In genomic region chr10:127412101-127412500, GRCm38 (mm10) we compare ENCODE assay signal across 20 mouse cellular contexts. TPM values are rescaled to one million over a fixed set of nuclear protein-coding genes. Genes with fewer than 3 reads are reported as not detected.
DNase-seq lines count a peak whose midpoint lies in the region; ATAC-seq and TF ChIP-seq lines count a peak whose summit lies in the region.
"Had no signal": no experiment of that assay in that cellular context is flagged by ENCODE, and none has a peak within 500 bp of the region (broad histone marks: within the 10 kb centered on the region; RNA-seq: fewer than 3 reads in every experiment).

No protein-coding gene starts in this region.

- TF ChIP-seq CTCF in liver, postnatal 0 days (IDR thresholded peaks at IDR 0.05; ENCODE audit: low read depth) = no peak

- H3K9me3 ChIP-seq in heart, embryonic 11.5 days (replicated peaks; ENCODE audit: control insufficient read depth, low read length) = no peaks in the 10 kb centered on the region
- H3K9me3 ChIP-seq in hindbrain, embryonic 13.5 days = no peaks in the 10 kb centered on the region
- no peaks in the 10 kb centered on the region for H3K9me3 ChIP-seq in hindbrain, embryonic 11.5 days (ENCODE audit: control insufficient read depth, low read length)
- H3K9me3 ChIP-seq in liver, postnatal 0 days (ENCODE audit: low read length) = no peaks in the 10 kb centered on the region
- H3K9me3 ChIP-seq in liver, embryonic 11.5 days (ENCODE audit: control insufficient read depth, low read length) = no peaks in the 10 kb centered on the region
- H3K9me3 ChIP-seq in stomach, embryonic 16.5 days (replicated peaks; ENCODE audit: control insufficient read depth, low read length) = no peaks in the 10 kb centered on the region
- H3K9me3 ChIP-seq: embryonic facial prominence, embryonic 10.5 days; forebrain, embryonic 13.5 days; midbrain, embryonic 10.5 days had no signal

- H3K27ac ChIP-seq in heart, embryonic 11.5 days (ENCODE audit: low read depth, low read length) = peak overlapping the region; percentile 50; the same call in 1 of the 2 replicates
- H3K27ac ChIP-seq in hindbrain, embryonic 13.5 days = peak overlapping the region; percentile 20; the same call in 1 of the 2 replicates
- no peak overlapping the region for H3K27ac ChIP-seq in hindbrain, embryonic 11.5 days (ENCODE audit: low read depth, low read length)
- H3K27ac ChIP-seq in liver, postnatal 0 days (ENCODE audit: low read depth) = peak overlapping the region; percentile 30; the same call in 1 of the 2 replicates
- H3K27ac ChIP-seq in liver, embryonic 11.5 days (ENCODE audit: low read depth, low read length) = no peak overlapping the region
- H3K27ac ChIP-seq in stomach, embryonic 16.5 days (ENCODE audit: low read length) = peak overlapping the region; percentile 33; the same call in 1 of the 2 replicates
- H3K27ac ChIP-seq: embryonic facial prominence, embryonic 10.5 days; forebrain, embryonic 13.5 days; midbrain, embryonic 10.5 days had no signal

- peaks cover 15% of the 10 kb centered on the region for H3K4me1 ChIP-seq in heart, embryonic 11.5 days (ENCODE audit: control insufficient read depth, insufficient read depth, low read length)
- peaks cover 14% of the 10 kb centered on the region for H3K4me1 ChIP-seq in hindbrain, embryonic 13.5 days (replicated peaks)
- no peaks in the 10 kb centered on the region for H3K4me1 ChIP-seq in hindbrain, embryonic 11.5 days (replicated peaks; ENCODE audit: control insufficient read depth, insufficient read depth, low read length)
- peaks cover 21% of the 10 kb centered on the region for H3K4me1 ChIP-seq in liver, postnatal 0 days (ENCODE audit: insufficient read depth)
- H3K4me1 ChIP-seq in liver, embryonic 11.5 days (replicated peaks; ENCODE audit: control insufficient read depth, insufficient read depth, low read length) = peaks cover 5% of the 10 kb centered on the region
- H3K4me1 ChIP-seq in stomach, embryonic 16.5 days (ENCODE audit: control insufficient read depth, insufficient read depth, low read length) = peaks cover 14% of the 10 kb centered on the region

- DNase-seq in heart, adult 18-20 months = no peak
- DNase-seq in hindbrain, embryonic 11.5 days (ENCODE audit: low spot score) = no peak
- DNase-seq in liver, postnatal 0 days = no peak
- no peak for DNase-seq in liver, embryonic 11.5 days (ENCODE audit: low spot score)
- DNase-seq: adrenal gland, postnatal 14 days; B cell, adult 2 months; cerebellum, adult 18-20 months; layer of hippocampus, adult 9-11 months; lung, adult 18-20 months; lung, postnatal 4 days; thymus, adult 18-20 months had no signal

- WGBS in heart, embryonic 11.5 days (ENCODE audit: insufficient replicate concordance) = 41% methylated on average over 5 of the region's 5 CpGs
- 28% methylated on average over 5 of the region's 5 CpGs for WGBS in hindbrain, embryonic 13.5 days
- 22% methylated on average over 5 of the region's 5 CpGs for WGBS in hindbrain, embryonic 11.5 days
- 53% methylated on average over 5 of the region's 5 CpGs for WGBS in liver, postnatal 0 days (ENCODE audit: insufficient replicate concordance)
- 58% methylated on average over 5 of the region's 5 CpGs for WGBS in liver, embryonic 11.5 days
- 42% methylated on average over 5 of the region's 5 CpGs for WGBS in stomach, embryonic 16.5 days

- ATAC-seq in heart, embryonic 11.5 days (replicated peaks; ENCODE audit: insufficient number of reproducible peaks, low FRiP score, low TSS enrichment) = no peak
- ATAC-seq in hindbrain, embryonic 13.5 days (ENCODE audit: low FRiP score) = no peak
- no peak for ATAC-seq in hindbrain, embryonic 11.5 days (ENCODE audit: low FRiP score)
- ATAC-seq in liver, postnatal 0 days = no peak
- ATAC-seq in liver, embryonic 11.5 days (replicated peaks; ENCODE audit: low FRiP score) = no peak
- no peak for ATAC-seq in stomach, embryonic 16.5 days (ENCODE audit: insufficient read depth, low FRiP score)
- ATAC-seq: forebrain, embryonic 13.5 days; inflammation-experienced regulatory T-cells, adult 6 months had no signal

- H3K9ac ChIP-seq in heart, embryonic 11.5 days (ENCODE audit: low read depth, low read length) = 0 out of 2 replicates have a peak overlapping the region, but pooled peaks have one; percentile 34
- no peak overlapping the region for H3K9ac ChIP-seq in hindbrain, embryonic 13.5 days
- no peak overlapping the region for H3K9ac ChIP-seq in hindbrain, embryonic 11.5 days (ENCODE audit: low read depth, low read length)
- H3K9ac ChIP-seq in liver, postnatal 0 days (replicated peaks) = no peak overlapping the region
- no peak overlapping the region for H3K9ac ChIP-seq in liver, embryonic 11.5 days (ENCODE audit: low read depth, low read length)
- H3K9ac ChIP-seq in stomach, embryonic 16.5 days (ENCODE audit: low read length) = 0 out of 2 replicates have a peak overlapping the region, but pooled peaks have one; percentile 6
- H3K9ac ChIP-seq: forebrain, embryonic 13.5 days had no signal

- H3K27me3 ChIP-seq in heart, embryonic 11.5 days (ENCODE audit: control insufficient read depth, insufficient read depth, low read length) = no peaks in the 10 kb centered on the region
- no peaks in the 10 kb centered on the region for H3K27me3 ChIP-seq in hindbrain, embryonic 13.5 days
- no peaks in the 10 kb centered on the region for H3K27me3 ChIP-seq in hindbrain, embryonic 11.5 days (ENCODE audit: control insufficient read depth, insufficient read depth, low read length)
- no peaks in the 10 kb centered on the region for H3K27me3 ChIP-seq in liver, postnatal 0 days (ENCODE audit: insufficient read depth, low read length)
- no peaks in the 10 kb centered on the region for H3K27me3 ChIP-seq in liver, embryonic 11.5 days (replicated peaks; ENCODE audit: control insufficient read depth, insufficient read depth, low read length)
- no peaks in the 10 kb centered on the region for H3K27me3 ChIP-seq in stomach, embryonic 16.5 days (ENCODE audit: control insufficient read depth, insufficient read depth, low read length)
- H3K27me3 ChIP-seq: forebrain, embryonic 13.5 days had no signal

- no peak for TF ChIP-seq EP300 in liver, postnatal 0 days (IDR thresholded peaks at IDR 0.05; ENCODE audit: low read depth)

- no peak overlapping the region for H3K4me3 ChIP-seq in heart, embryonic 11.5 days (ENCODE audit: low read depth, low read length)
- H3K4me3 ChIP-seq in hindbrain, embryonic 13.5 days = no peak overlapping the region
- no peak overlapping the region for H3K4me3 ChIP-seq in hindbrain, embryonic 11.5 days (ENCODE audit: low read depth, low read length)
- no peak overlapping the region for H3K4me3 ChIP-seq in liver, postnatal 0 days (ENCODE audit: low read depth, low read length)
- no peak overlapping the region for H3K4me3 ChIP-seq in liver, embryonic 11.5 days (ENCODE audit: low read depth, low read length)
- H3K4me3 ChIP-seq in stomach, embryonic 16.5 days (replicated peaks; ENCODE audit: low read length) = no peak overlapping the region
- H3K4me3 ChIP-seq: embryonic facial prominence, embryonic 10.5 days; forebrain, embryonic 13.5 days; midbrain, embryonic 10.5 days; myocyte had no signal

- H3K4me2 ChIP-seq in heart, embryonic 11.5 days = 0 out of 2 replicates have a peak overlapping the region, but pooled peaks have one; percentile 4
- no peak overlapping the region for H3K4me2 ChIP-seq in hindbrain, embryonic 13.5 days
- no peak overlapping the region for H3K4me2 ChIP-seq in hindbrain, embryonic 11.5 days (replicated peaks; ENCODE audit: low read depth, low read length)
- no peak overlapping the region for H3K4me2 ChIP-seq in liver, postnatal 0 days (ENCODE audit: low read depth, low read length)
- H3K4me2 ChIP-seq in liver, embryonic 11.5 days = no peak overlapping the region
- H3K4me2 ChIP-seq in stomach, embryonic 16.5 days (ENCODE audit: low read depth, low read length) = no peak overlapping the region
- H3K4me2 ChIP-seq: forebrain, embryonic 13.5 days had no signal

- H3K36me3 ChIP-seq in heart, embryonic 11.5 days (ENCODE audit: control insufficient read depth, insufficient read depth, low read length) = peaks cover 3% of the 10 kb centered on the region; the same call in 1 of the 2 replicates
- H3K36me3 ChIP-seq in hindbrain, embryonic 13.5 days = no peaks in the 10 kb centered on the region; the same call in 1 of the 2 replicates
- H3K36me3 ChIP-seq in hindbrain, embryonic 11.5 days (ENCODE audit: control insufficient read depth, insufficient read depth, low read length) = no peaks in the 10 kb centered on the region
- H3K36me3 ChIP-seq in liver, postnatal 0 days (replicated peaks; ENCODE audit: insufficient read depth, low read length) = peaks cover 3% of the 10 kb centered on the region; the same call in 1 of the 2 replicates
- H3K36me3 ChIP-seq in liver, embryonic 11.5 days (ENCODE audit: control insufficient read depth, insufficient read depth, low read length) = no peaks in the 10 kb centered on the region; the same call in 1 of the 2 replicates
- H3K36me3 ChIP-seq in stomach, embryonic 16.5 days (ENCODE audit: control insufficient read depth, insufficient read depth, low read length) = no peaks in the 10 kb centered on the region

RNA-seq across cellular contexts. Expression of gene R3hdm2, which starts 32.0 kb away (rescaled TPM):
- 27.7 and 30.3 TPM in 2 replicates for polyA plus RNA-seq in heart, embryonic 11.5 days (2014; fragmentation: Nextera tagmentation; extraction: Ambion mirVana)
- total RNA-seq in heart, adult 18-20 months (2021) = 100 to 1,000 TPM; 146 to 169 TPM
- polyA plus RNA-seq in hindbrain, embryonic 13.5 days (2015; fragmentation: Nextera tagmentation; extraction: Ambion mirVana) = 36.4 and 39.9 TPM in 2 replicates
- 26.2 and 33.0 TPM in 2 replicates for polyA plus RNA-seq in hindbrain, embryonic 11.5 days (2014; fragmentation: Nextera tagmentation; extraction: Ambion mirVana)
- 16.6 and 17.3 TPM in 2 replicates for polyA plus RNA-seq in liver, postnatal 0 days (2015; fragmentation: Nextera tagmentation; extraction: Ambion mirVana)
- polyA plus RNA-seq in liver, embryonic 11.5 days (2014; fragmentation: Nextera tagmentation; extraction: Ambion mirVana) = 25.4 and 33.8 TPM in 2 replicates
- polyA plus RNA-seq in stomach, embryonic 16.5 days (2015; fragmentation: Nextera tagmentation; extraction: Ambion mirVana) = 19.3 and 22.5 TPM in 2 replicates

RNA-seq across cellular contexts. Expression of gene Inhbc, which starts 41.9 kb away (rescaled TPM):
- 0.19 TPM in 1 of 2 replicates, not detected in the other for polyA plus RNA-seq in heart, embryonic 11.5 days (2014; fragmentation: Nextera tagmentation; extraction: Ambion mirVana)
- total RNA-seq in heart, adult 18-20 months (2021) = not detected
- polyA plus RNA-seq in hindbrain, embryonic 13.5 days (2015; fragmentation: Nextera tagmentation; extraction: Ambion mirVana) = 0.09 TPM in 1 of 2 replicates, not detected in the other
- polyA plus RNA-seq in hindbrain, embryonic 11.5 days (2014; fragmentation: Nextera tagmentation; extraction: Ambion mirVana) = not detected in 2 replicates
- 21.0 and 27.2 TPM in 2 replicates for polyA plus RNA-seq in liver, postnatal 0 days (2015; fragmentation: Nextera tagmentation; extraction: Ambion mirVana)
- 1.1 and 1.4 TPM in 2 replicates for polyA plus RNA-seq in liver, embryonic 11.5 days (2014; fragmentation: Nextera tagmentation; extraction: Ambion mirVana)
- polyA plus RNA-seq in stomach, embryonic 16.5 days (2015; fragmentation: Nextera tagmentation; extraction: Ambion mirVana) = 0.15 and 0.27 TPM in 2 replicates
- total RNA-seq: left cerebral cortex, adult 8-10 months had no signal
- polyA plus RNA-seq: forebrain, embryonic 13.5 days; inflammation-experienced regulatory T-cells, adult 6 months; midbrain, embryonic 10.5 days; myocyte had no signal

RNA-seq across cellular contexts. Expression of gene Inhbe, which starts 57.9 kb away (rescaled TPM):
- polyA plus RNA-seq in heart, embryonic 11.5 days (2014; fragmentation: Nextera tagmentation; extraction: Ambion mirVana) = 0.06 TPM in 1 of 2 replicates, not detected in the other
- not detected for total RNA-seq in heart, adult 18-20 months (2021)
- polyA plus RNA-seq in hindbrain, embryonic 13.5 days (2015; fragmentation: Nextera tagmentation; extraction: Ambion mirVana) = not detected in 2 replicates
- 0.05 TPM in 1 of 2 replicates, not detected in the other for polyA plus RNA-seq in hindbrain, embryonic 11.5 days (2014; fragmentation: Nextera tagmentation; extraction: Ambion mirVana)
- polyA plus RNA-seq in liver, postnatal 0 days (2015; fragmentation: Nextera tagmentation; extraction: Ambion mirVana) = 18.4 and 29.0 TPM in 2 replicates
- 0.04 and 0.09 TPM in 2 replicates for polyA plus RNA-seq in liver, embryonic 11.5 days (2014; fragmentation: Nextera tagmentation; extraction: Ambion mirVana)
- polyA plus RNA-seq in stomach, embryonic 16.5 days (2015; fragmentation: Nextera tagmentation; extraction: Ambion mirVana) = 0.06 TPM in 1 of 2 replicates, not detected in the other
- polyA plus RNA-seq: embryonic facial prominence, embryonic 10.5 days; inflammation-experienced regulatory T-cells, adult 6 months had no signal

Comparison
In these comparisons a context has a peak if more than half of its experiments do, and no peak if none do; other contexts are left out.
1. H3K27ac ChIP-seq: peak in heart, embryonic 11.5 days (single experiment), hindbrain, embryonic 13.5 days (single experiment), liver, postnatal 0 days (single experiment) and stomach, embryonic 16.5 days (single experiment); none in hindbrain, embryonic 11.5 days (single experiment) and liver, embryonic 11.5 days (single experiment).
2. RNA of gene Inhbe, which starts 57.9 kb away (polyA plus RNA-seq): 18.4 to 29.0 TPM in liver, postnatal 0 days; 0.06 TPM in stomach, embryonic 16.5 days, 0.05 TPM in hindbrain, embryonic 11.5 days, 0.04 to 0.09 TPM in liver, embryonic 11.5 days, 0.06 TPM in heart, embryonic 11.5 days and not detected in hindbrain, embryonic 13.5 days; every median in the first group is over 10 times any median in the second.
3. H3K9ac ChIP-seq: peak in heart, embryonic 11.5 days (single experiment) and stomach, embryonic 16.5 days (single experiment); none in hindbrain, embryonic 13.5 days (single experiment), hindbrain, embryonic 11.5 days (single experiment), liver, postnatal 0 days (single experiment) and liver, embryonic 11.5 days (single experiment).